Mouse (Mus musculus) liver, embryonic 14.5 days (tissue): ENCODE data around the gene Fam228a.

ENCODE experiments used
- CTCF ChIP-seq: IDR thresholded peaks from 2 replicates; pipeline ENCODE4 v1.5.1; 2016; ENCODE audit warnings: antibody characterized with exemption, low read depth, control low read depth
- EP300 ChIP-seq: IDR thresholded peaks from 2 replicates; pipeline ENCODE4 v1.6.1; 2016; ENCODE audit warnings: antibody characterized with exemption, low read depth

DNA sequence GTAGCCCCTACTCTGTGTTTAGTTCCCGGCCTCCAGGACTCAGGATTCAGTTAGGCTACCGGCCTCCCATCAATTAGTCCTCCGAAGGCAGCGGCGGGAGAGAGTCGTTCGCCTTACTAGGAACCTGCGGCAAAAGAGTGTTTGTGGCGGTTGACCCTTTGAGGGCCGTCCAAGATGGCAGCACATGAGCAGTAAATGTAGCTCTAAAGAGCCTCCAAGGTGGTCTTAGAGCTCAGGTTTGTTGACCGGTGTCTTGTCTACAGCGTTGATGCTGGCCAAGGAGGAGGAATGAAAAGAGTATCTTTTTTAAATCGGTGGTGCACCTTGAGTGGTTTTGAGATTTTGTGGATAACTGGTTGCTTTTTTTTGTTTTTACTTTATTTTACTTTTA, 31.1 kb upstream of the Fam228a start:
- TF ChIP-seq EP300 (no peak), CTCF (no peak)
